Mouse (Mus musculus) intestine, postnatal 0 days (tissue): Measurements from ENCODE around the gene Cox19. TPM values are rescaled to one million over a fixed set of nuclear protein-coding genes. Genes with fewer than 3 reads are reported as not detected.

Experiments
- ATAC-seq: fragments of 200-750 bp; cut with Nextera tagmentation; 2 replicates; pipeline ENCODE4 v1.8.0; 2017; ENCODE audit warnings: mild to moderate bottlenecking, moderate TSS enrichment, moderate library complexity
- H3K27ac ChIP-seq: fragments of 300-500 bp; sonication (generic); 2 replicates; pipeline ENCODE4 v1.5.1; 2014; ENCODE audit warnings: mild to moderate bottlenecking, low read depth, low read length, moderate library complexity
- H3K27me3 ChIP-seq: fragments of 300-500 bp; sonication (generic); replicated peaks from 2 replicates; pipeline ENCODE4 v1.6.1; 2014; ENCODE audit warnings: low read length, mixed read lengths; ENCODE audit not compliant: control insufficient read depth, insufficient read depth
- H3K36me3 ChIP-seq: fragments of 300-500 bp; sonication (generic); 2 replicates; pipeline ENCODE4 v1.6.1; 2014; ENCODE audit warnings: mild to moderate bottlenecking, moderate library complexity; ENCODE audit not compliant: control insufficient read depth, insufficient read depth
- H3K4me1 ChIP-seq: fragments of 300-500 bp; sonication (generic); replicated peaks from 2 replicates; pipeline ENCODE4 v1.6.1; 2014; ENCODE audit warnings: antibody characterized with exemption, low read length, mixed read lengths; ENCODE audit not compliant: control insufficient read depth, insufficient read depth
- H3K4me2 ChIP-seq: fragments of 300-500 bp; sonication (generic); replicated peaks from 2 replicates; pipeline ENCODE4 v1.6.1; 2014; ENCODE audit warnings: low read depth, mild to moderate bottlenecking, moderate library complexity
- H3K4me3 ChIP-seq: fragments of 300-500 bp; sonication (generic); 2 replicates; pipeline ENCODE4 v1.5.1; 2014; ENCODE audit warnings: low read depth, low read length
- H3K9ac ChIP-seq: fragments of 300-500 bp; sonication (generic); 2 replicates; pipeline ENCODE4 v1.6.1; 2014; ENCODE audit warnings: mild to moderate bottlenecking, low read depth, low read length
- H3K9me3 ChIP-seq: fragments of 300-500 bp; sonication (generic); 2 replicates; pipeline ENCODE4 v1.6.1; 2016; ENCODE audit warnings: mixed run types; ENCODE audit not compliant: control insufficient read depth
- CTCF ChIP-seq: sonication (generic); IDR thresholded peaks from 2 replicates; pipeline ENCODE4 v1.5.1; 2016; ENCODE audit warnings: low read depth, mild to moderate bottlenecking, control low read depth, antibody characterized with exemption, moderate library complexity
- WGBS: fragments of 180-500 bp; shearing (Covaris S2); extraction: QIAGEN DNeasy Blood & Tissue Kit; methylation state at CpG from one replicate; pipeline ENCODE4 v1.1.7; 2014; 5-methylcytosine and 5-hydroxymethylcytosine counted together
- polyA plus RNA-seq: library from polyadenylated mRNA; unstranded; fragments of >200 nt; fragmentation: Nextera tagmentation; extraction: Ambion mirVana; gene quantifications from 2 replicates; pipeline ENCODE4 v1.2.1, GENCODE M21; 2015

The Cox19 gene
- 181 and 184 TPM in 2 replicates for polyA plus RNA-seq

DNA sequence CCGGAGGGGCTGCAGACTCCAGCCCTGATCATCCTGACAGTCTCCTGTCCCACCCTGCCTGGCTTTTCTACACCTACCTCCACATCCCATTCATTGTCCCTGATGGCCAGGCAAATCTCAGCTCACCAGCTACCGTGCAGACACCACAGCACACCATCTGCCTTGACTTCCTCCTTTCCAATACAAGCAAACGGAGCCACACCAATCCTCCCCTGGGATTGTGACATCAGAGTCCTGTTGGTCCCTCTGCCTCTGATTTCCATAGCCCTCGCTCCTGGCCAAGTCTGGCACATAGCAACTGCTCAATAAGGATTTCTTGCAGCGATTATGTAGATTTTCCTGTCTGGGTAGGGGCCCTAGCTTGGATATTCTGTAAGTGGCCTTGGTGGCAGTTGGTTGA is at the start of gene Cox19:
Cox19 (minus strand) TSS at position 285 of the 400 bp plus-strand sequence.
- Histone ChIP-seq H3K4me2 (peak within 1 kb of the TSS; percentile 67), H3K27ac (peak within 1 kb of the TSS; percentile 87), H3K4me1 (peaks cover 3% of the 10 kb centered on the region), H3K4me3 (peak within 1 kb of the TSS; percentile 29), H3K9ac (peak within 1 kb of the TSS; percentile 13), H3K27me3 (no peaks in the 10 kb centered on the region), H3K9me3 (no peaks in the 10 kb centered on the region), H3K36me3 (peaks cover 6% of the 10 kb centered on the region; the same call in 1 of the 2 replicates)
- no peak for ATAC-seq
- no peak for TF ChIP-seq CTCF
- WGBS, result 34% methylated on average over 5 of the region's 5 CpGs

DNA sequence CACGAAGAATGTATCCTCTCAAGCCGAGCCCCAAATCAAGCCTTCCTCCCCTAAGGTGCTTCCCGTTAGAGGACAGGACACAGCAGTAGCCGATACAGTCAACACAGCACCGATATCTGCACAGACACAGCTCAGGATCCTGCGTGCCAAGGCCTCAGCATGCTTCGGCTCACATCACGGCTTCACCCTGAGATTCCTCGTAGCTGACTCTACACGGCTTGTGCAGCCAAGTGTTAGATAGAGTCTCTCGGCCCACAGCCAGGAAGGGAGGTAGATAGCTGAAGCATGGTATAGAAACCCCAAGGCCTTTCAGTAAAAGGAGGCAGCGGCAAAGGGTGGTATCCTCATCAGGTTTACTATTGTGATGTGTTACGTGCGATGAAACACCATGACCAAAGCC is 48.8 kb upstream of the Cox19 start:
- Histone ChIP-seq H3K27ac (no peak overlapping the region), H3K9ac (no peak overlapping the region), H3K4me2 (no peak overlapping the region), H3K4me1 (no peaks in the 10 kb centered on the region), H3K4me3 (no peak overlapping the region), H3K9me3 (no peaks in the 10 kb centered on the region), H3K36me3 (no peaks in the 10 kb centered on the region; the same call in 1 of the 2 replicates), H3K27me3 (no peaks in the 10 kb centered on the region)
- 89% methylated on average over 14 of the region's 14 CpGs for WGBS
- no peak for TF ChIP-seq CTCF
- no peak for ATAC-seq

DNA sequence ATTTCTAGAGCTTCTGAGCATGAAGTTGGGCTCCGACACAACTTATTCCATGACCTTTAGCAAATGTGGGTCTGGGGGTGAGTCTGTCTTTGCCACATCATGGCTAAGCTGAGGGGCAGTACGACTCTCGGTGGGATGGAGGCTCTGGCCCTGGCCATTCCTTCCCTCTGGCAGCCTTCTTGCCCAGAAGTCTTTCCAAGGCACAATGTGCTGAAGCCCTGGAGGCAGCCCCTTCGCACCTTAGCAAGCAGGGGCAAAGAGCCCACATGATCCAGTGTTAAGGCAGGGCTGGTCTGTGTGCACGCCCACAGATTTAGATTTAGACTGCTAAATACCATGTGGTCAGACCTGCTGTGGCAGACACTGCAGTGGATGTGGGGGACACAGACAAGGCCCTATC is 47.6 kb upstream of the Cox19 start:
- no peak for TF ChIP-seq CTCF
- Histone ChIP-seq H3K36me3 (no peaks in the 10 kb centered on the region; the same call in 1 of the 2 replicates), H3K9me3 (no peaks in the 10 kb centered on the region), H3K27me3 (no peaks in the 10 kb centered on the region), H3K27ac (no peak overlapping the region), H3K4me1 (no peaks in the 10 kb centered on the region), H3K4me2 (no peak overlapping the region), H3K9ac (no peak overlapping the region), H3K4me3 (no peak overlapping the region)
- 80% methylated on average over 5 of the region's 5 CpGs for WGBS
- no peak for ATAC-seq

DNA sequence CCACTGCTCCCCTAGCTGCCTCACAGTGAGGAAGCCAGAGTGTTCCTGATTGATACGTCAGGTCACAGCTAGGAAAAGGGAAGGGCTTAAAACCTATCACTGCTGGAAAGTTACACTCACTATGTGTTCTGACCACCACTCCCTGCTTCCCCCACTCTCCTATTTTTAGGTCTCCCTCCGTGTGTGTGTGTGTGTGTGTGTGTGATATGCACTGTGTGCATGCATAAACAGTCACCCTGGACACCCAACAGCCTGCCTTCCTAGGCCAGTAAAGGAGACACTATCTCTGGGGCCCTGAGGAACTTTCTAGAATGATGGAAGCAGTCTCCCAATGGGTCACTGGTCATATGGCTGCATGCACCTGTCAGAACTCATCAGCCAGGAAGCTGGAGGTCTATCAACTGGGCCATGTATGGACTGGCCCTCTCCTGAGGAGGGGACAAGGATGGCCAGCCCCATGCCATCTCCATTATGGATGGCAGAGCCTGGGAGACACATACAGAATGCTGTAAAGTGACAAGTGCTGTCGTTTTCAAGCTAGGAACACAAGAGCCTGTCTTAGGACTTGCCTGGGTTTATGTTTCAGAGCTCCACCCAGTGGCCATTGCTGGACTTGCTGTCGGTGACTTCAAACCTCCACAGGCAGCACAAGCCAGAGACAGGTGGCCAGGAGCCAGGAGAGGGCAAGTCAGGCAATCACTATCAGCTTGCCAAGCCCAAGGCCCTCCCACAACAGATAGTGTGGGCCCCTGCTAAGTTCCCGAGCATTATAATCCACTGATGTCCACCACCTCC is 46.9 kb upstream of the Cox19 start:
- Histone ChIP-seq H3K27ac (no peak overlapping the region), H3K4me2 (no peak overlapping the region), H3K36me3 (no peaks in the 10 kb centered on the region; the same call in 1 of the 2 replicates), H3K9me3 (no peaks in the 10 kb centered on the region), H3K9ac (no peak overlapping the region), H3K27me3 (no peaks in the 10 kb centered on the region), H3K4me3 (no peak overlapping the region), H3K4me1 (no peaks in the 10 kb centered on the region)
- WGBS, result 35% methylated on average over 5 of the region's 5 CpGs
- ATAC-seq, result peak; percentile 58
- TF ChIP-seq CTCF, result peak; percentile 93

DNA sequence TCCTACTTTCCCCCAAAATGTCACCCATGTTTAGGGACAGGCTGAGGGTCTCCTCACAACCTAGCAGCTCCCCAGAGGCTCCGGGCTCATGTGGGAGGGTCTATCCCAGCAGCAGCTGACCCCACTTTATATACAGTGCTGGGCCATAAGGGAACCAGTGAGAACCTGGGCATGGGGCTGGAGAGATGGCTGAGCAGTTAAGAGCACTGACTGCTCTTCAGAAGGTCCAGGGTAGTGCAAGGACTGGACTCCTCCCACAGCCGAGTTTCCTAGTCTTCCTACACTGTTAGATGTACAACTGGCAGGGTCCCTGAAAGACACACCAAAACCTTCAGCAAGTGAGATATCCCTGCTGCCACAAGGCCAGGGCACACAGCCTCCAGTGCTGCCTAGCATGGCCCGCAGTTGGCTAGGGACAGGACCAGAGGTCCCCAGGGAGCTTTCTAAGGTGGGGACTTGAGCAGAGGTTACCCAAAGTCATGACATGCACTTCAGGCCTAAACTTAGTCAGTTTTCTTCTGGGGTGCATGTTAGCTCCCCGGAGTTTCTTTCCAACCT is 46.2 kb upstream of the Cox19 start:
- Histone ChIP-seq H3K9me3 (no peaks in the 10 kb centered on the region), H3K27ac (no peak overlapping the region), H3K4me3 (no peak overlapping the region), H3K9ac (no peak overlapping the region), H3K4me2 (no peak overlapping the region), H3K4me1 (no peaks in the 10 kb centered on the region), H3K36me3 (peaks cover 6% of the 10 kb centered on the region; the same call in 1 of the 2 replicates), H3K27me3 (no peaks in the 10 kb centered on the region)
- WGBS, result 91% methylated on average over 4 of the region's 4 CpGs
- no peak for TF ChIP-seq CTCF
- no peak for ATAC-seq

DNA sequence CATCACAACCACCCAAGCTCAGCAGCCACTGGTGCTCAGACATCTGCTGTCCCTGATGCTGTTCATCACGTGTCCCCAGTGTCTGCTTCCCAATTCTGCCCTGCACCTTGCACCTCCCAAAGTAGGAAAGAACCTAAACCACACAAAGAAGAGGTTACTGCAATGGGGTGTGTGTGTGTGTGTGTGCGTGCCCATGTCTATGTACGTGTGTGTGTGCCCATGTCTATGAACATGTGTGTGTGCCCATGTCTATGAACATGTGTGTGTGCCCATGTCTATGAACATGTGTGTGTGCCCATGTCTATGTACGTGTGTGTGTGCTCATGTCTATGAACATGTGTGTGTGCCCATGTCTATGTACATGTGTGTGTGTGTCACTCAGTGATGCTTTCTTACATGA is 44.3 kb upstream of the Cox19 start:
- whole genome bisulfite sequencing, result 93% methylated on average over 4 of the region's 4 CpGs
- Histone ChIP-seq H3K9ac (no peak overlapping the region), H3K4me2 (no peak overlapping the region), H3K4me1 (no peaks in the 10 kb centered on the region), H3K36me3 (peaks cover 8% of the 10 kb centered on the region; the same call in 1 of the 2 replicates), H3K9me3 (no peaks in the 10 kb centered on the region), H3K27ac (no peak overlapping the region), H3K4me3 (no peak overlapping the region), H3K27me3 (no peaks in the 10 kb centered on the region)
- no peak for TF ChIP-seq CTCF
- no peak for ATAC-seq
